Mouse (Mus musculus) C2C12 (cell line): ENCODE data around the gene Cabp1.

Experiments used
- CEBPB ChIP-seq: IDR thresholded peaks from one replicate; pipeline ENCODE4 v1.6.1; 2011; ENCODE audit warnings: low read depth, mild to moderate bottlenecking, control low read depth, moderate library complexity
- CTCF ChIP-seq: IDR thresholded peaks from one replicate; pipeline ENCODE4 v1.5.1; 2011; ENCODE audit not compliant: control insufficient read depth, insufficient read depth, insufficient read length
- MAX ChIP-seq: IDR thresholded peaks from one replicate; pipeline ENCODE4 v1.6.1; 2011; ENCODE audit warnings: mild to moderate bottlenecking, control low read depth
- MYOD1 ChIP-seq: IDR thresholded peaks from one replicate; pipeline ENCODE4 v1.6.1; 2011; ENCODE audit warnings: low read depth; ENCODE audit not compliant: control insufficient read depth, insufficient read length
- MYOG ChIP-seq: IDR thresholded peaks from one replicate; pipeline ENCODE4 v1.6.1; 2011; ENCODE audit not compliant: control insufficient read depth, insufficient read length; ENCODE audit errors: extremely low read depth

DNA sequence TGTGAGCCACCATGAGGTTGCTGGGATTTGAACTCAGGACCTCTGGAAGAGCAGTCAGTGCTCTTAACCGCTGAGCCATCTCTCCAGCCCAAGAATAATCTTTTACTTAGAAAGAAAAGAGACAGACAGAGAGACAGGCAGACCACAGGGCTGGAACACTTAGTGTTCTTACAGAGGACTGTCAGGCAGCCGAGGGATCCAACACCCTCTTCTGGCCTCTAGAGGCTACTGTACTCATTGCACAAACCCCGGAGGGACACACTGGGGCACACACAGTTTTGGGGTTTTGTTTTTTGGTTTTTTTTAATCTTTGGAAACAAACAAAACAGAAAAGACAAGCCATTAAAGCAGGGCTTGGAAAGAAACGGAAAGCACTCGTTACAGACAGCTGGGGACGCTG lies 64.9 kb downstream of the Cabp1 start:
- TF ChIP-seq CTCF (no peak), MYOG (no peak), MAX (no peak), MYOD1 (no peak), CEBPB (no peak)
